Mouse (Mus musculus) frontal cortex, postnatal 14 days (tissue): Measurements from ENCODE around the gene Mgat3.

Experiments
- DNase-seq, 2 experiments: peaks; one replicate each; pipeline ENCODE4 v3.0.0; 2022; ENCODE audit warnings: low spot score in 2 of 2

The Mgat3 gene

GRCm38 (mm10) chr15:80175756-80176155 is 2.2 kb downstream of the Mgat3 start:
- no peak for DNase-seq

- no peak for DNase-seq
Measured at GRCm38 (mm10) chr15:80181561-80181960, 8.0 kb downstream of the Mgat3 start.

DNA sequence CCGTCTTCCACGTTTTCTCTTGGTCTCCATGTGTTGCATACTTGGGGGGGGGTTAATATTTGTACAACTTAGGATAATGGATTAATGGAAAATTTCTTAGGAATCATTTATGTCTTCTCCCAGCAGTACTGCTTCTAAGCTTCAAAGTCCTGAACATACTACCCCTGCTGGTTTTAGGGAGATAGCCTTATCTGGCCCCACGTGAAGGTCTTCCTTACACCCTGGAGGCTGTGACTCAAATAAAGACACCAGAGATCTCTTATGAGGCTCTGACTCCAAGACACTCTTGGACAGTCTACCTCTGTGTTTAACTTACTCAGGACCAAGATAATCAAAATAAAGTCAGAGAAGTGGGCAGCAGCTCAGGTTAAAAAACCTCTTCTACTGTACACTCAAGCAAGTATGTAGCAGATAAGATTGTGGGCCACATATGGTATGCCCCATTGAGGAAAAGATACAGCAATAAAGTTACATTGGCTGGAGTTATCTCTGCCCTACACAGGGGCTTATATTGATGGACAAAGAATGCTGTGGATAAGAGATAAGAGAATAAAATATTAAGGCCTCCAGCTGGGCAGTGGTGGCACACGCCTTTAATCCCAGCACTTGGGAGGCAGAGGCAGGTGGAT is 8.7 kb downstream of the Mgat3 start:
- DNase-seq = no peak

- DNase-seq = no peak
Measured at GRCm38 (mm10) chr15:80188927-80189326, 15.4 kb downstream of the Mgat3 start.

DNA sequence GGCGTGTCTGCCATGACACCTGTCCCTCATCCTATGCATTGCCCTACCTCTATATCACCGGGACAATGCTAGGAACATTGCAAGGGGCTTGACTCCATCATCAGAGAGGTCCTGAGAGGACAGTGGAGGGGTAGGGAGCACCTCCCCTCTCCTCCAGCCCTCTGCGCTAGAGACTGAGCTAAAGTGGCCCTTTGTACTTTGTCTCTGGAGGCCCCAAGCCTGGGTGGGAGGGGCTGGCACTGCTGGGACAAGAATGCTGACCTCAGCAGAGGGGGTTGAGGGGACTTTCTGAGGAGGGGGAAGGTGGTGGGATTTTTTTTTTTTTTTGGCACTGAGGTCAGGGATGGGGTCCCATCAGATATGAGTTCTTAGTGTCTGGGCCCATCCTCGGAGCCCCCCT is 16.6 kb downstream of the Mgat3 start:
- no peak for DNase-seq

DNA sequence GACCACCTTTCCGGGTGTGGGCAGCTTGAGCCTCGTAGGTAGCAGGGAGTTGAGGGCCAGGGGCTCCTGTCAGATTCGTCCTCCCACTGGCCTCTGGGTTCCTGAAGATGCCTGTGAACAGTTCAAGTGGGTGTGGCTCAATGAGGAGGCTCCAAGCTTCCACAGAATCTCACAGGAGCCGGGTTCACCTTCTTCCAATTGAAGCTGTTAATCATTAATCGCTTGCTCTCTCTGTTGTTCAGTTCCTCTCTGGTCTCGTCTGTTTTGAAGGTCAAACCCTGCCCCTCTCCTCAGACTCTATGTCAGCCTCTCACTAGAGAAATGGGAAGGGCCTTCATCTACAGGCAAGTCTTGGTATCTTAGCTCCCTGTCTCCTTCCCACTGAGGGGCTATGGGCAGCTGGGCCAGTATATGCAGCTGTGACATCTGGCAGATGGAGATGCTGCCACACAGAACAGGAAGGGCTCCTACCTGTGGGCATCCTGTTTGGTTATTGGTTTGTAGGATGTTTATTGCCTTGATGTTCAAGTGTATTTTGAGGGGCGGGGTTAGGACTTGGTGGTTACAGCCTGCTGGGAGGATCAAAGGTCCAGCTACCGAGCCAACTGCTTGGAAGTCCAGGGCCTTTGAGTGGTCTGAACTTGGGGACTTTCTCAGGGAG is 18.2 kb downstream of the Mgat3 start:
- DNase-seq = no peak

GRCm38 (mm10) chr15:80192246-80192585 is 18.7 kb downstream of the Mgat3 start:
- no peak for DNase-seq

DNA sequence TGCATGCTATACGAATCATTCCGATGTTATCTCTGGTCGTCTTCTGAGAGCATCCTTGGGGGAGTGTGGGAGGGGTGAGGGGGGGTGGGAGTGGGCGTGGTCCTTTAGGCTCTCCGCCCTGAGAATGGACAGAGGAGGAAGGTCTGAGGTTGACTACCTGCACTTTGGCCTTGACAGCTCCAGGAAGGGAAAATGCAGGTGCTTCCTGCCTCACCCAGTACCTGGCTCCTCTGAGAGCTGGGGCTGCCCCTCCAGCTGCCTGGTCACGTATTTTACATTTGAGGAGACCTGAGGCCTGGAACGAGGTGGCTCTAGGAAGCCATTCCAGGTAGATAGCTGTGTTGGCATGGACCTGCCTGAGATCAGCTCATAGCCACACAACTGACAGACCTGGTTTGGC is 19.3 kb downstream of the Mgat3 start:
- DNase-seq = no peak

DNA sequence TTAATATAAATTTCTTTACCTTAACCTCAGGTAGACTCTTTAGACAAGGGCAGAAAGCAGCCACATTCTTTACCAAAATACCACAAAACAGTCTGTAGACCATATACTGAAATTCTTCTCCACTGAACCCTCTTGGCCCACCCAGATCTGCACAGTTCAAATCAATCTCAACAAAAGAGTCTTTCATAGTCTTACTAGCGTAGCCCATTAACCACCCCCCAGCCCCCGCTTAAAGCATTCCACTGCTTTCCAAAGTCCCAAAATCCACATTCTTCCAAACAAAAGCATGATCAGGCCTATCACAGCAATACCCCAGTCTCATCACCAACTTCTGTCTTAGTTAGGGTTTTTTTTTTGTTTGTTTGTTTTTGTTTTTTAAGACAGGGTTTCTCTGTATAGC is 26.0 kb downstream of the Mgat3 start:
- no peak for DNase-seq

DNA sequence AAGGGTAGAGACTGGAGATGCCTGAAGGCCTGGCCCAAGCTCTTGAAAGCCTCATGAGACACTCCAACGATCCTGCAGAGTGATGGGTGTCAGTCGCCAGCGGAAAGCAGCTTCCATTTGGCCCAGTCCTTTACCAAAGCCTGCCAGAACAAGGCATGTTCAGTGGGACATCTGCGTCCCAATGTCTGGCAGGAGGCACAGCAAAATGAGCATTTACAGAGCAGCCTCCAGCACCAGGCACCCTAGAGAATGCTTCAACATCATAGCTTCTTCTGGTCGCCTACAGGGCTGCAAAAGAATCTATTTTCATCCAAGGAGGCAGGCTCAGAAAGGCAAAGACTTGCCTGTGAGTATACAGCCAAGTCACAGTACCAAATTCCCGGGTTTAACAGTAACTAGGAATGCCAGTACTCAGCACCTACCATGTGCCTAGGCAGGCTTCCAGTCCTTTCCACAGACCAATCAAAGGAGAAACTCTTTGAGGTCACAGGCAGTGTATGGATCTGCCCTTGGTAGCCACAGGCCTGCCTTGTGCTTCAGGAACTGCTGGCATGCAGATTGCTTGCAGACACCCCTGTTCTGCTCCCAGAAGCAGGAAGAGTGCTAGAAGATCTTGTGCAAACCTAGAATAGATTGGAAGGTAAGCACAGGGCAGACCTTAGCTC is 28.7 kb downstream of the Mgat3 start:
- no peak for DNase-seq

- DNase-seq = no peak
Measured at GRCm38 (mm10) chr15:80203406-80203805, 29.9 kb downstream of the Mgat3 start.

GRCm38 (mm10) chr15:80206057-80206565 is 32.6 kb downstream of the Mgat3 start:
- no peak for DNase-seq

DNA sequence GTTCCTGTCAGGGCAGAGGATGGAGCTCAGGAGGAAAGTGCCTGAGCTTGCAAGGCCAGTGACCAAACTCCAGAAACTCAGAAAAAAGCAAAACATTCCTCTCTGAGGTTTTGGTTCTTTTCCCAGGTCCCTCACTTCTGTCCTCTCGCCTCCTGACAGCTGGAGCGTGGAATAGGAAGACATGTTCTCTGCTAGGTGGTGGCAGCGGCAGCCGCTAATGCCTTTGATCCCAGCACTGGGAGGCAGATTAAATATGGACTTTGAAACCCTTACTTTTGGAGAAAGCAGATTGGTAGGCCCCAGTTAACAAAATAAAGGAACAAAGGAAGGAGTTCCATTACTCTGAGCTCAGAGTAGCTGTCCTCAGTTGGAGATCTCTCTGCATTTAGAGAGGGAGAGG is 34.9 kb downstream of the Mgat3 start:
- no peak for DNase-seq

- no peak for DNase-seq
Measured at GRCm38 (mm10) chr15:80213688-80214087, 40.2 kb downstream of the Mgat3 start.

GRCm38 (mm10) chr15:80215716-80216479 is 42.4 kb downstream of the Mgat3 start:
- DNase-seq = no peak

DNA sequence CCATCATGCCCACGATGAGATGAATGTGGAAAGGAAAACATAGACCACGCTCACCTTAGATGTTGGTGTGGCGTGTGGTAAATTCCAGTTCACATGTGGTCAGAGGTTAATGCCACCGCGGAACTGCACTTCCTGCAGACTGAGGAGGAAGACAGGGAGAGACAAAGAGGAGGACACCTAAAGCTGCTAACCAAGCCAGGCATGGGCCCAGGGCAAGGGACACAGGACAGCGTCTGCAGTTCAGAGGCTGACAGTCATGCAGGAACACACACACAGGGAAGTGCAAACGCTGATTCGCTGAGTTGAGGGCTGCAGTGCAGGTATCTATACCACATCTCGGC is 42.9 kb downstream of the Mgat3 start:
- DNase-seq = no peak

- DNase-seq = no peak
Measured at GRCm38 (mm10) chr15:80217476-80217875, 44.0 kb downstream of the Mgat3 start.

GRCm38 (mm10) chr15:80219211-80219610 is 45.7 kb downstream of the Mgat3 start:
- no peak for DNase-seq

- DNase-seq = no peak
Measured at GRCm38 (mm10) chr15:80219705-80220657, 46.5 kb downstream of the Mgat3 start.

DNA sequence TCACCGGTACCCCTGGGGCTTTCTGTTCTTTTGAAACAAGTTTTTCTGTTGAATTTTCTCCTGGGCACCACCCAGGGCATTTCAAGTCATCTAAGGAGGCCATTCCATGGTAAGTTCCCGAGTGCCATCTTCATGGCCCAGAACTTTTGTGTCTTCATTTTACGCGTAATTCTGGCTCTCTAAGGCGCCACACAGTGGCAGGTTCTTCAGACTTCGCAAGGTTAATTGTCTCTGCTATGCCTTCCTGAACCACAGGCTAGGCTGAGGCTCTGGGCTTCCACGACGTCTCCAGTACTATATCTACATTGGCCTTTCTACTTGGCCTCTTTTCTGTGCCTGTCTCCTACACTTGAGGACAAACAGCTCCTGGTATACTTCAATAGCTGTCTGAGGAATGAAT is 47.5 kb downstream of the Mgat3 start:
- DNase-seq = no peak

DNA sequence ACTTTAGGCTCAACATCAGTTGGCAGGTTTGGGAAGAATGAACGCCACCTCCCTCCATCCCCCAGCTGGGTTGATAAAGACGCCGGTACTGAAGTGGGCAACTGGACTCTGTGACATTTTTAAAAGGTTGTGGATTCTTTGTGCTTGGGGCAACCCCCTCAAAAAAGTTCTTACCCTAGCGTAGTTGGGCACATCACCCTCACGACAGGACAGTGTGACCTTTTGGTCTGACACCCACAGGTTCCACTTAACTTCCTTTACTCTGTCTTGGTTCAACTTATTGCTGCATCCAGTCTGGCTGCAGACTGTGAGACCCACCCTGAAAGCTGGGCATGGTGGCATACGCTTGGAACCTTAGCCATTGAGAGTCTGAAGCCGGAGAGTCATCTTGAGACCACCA is 50.2 kb downstream of the Mgat3 start:
- DNase-seq = no peak
